Mouse (Mus musculus): ENCODE measurements around the gene Klhdc8a. TPM values are rescaled to one million over a fixed set of nuclear protein-coding genes. Genes with fewer than 3 reads are reported as not detected.

Gene Klhdc8a
- total RNA-seq, 2 experiments from 2014 or later = 0.16 to 0.26 TPM

GRCm38 (mm10) chr1:132317894-132318863 is 19.8 kb downstream of the Klhdc8a start:
- DNase-seq = no peak

- DNase-seq = peak; percentile 34
These were observed 20.8 kb downstream of the Klhdc8a start for GRCm38 (mm10) chr1:132319242-132319641.

- DNase-seq = no peak
These were observed 23.6 kb downstream of the Klhdc8a start for GRCm38 (mm10) chr1:132321821-132322580.

GRCm38 (mm10) chr1:132322711-132323542 is 24.5 kb downstream of the Klhdc8a start:
- DNase-seq = no peak

GRCm38 (mm10) chr1:132326777-132327176 is 28.4 kb downstream of the Klhdc8a start:
- DNase-seq = no peak

- DNase-seq = no peak
These were observed 29.1 kb downstream of the Klhdc8a start for GRCm38 (mm10) chr1:132327477-132327876.

GRCm38 (mm10) chr1:132328565-132328964 is 30.1 kb downstream of the Klhdc8a start:
- no peak for DNase-seq

GRCm38 (mm10) chr1:132329656-132330055 is 31.2 kb downstream of the Klhdc8a start:
- no peak for DNase-seq

- no peak for DNase-seq
These were observed 32.0 kb downstream of the Klhdc8a start for GRCm38 (mm10) chr1:132330397-132330796.

- DNase-seq = no peak
These were observed 32.9 kb downstream of the Klhdc8a start for GRCm38 (mm10) chr1:132331283-132331682.

- no peak for DNase-seq
These were observed 34.8 kb downstream of the Klhdc8a start for GRCm38 (mm10) chr1:132333201-132333600.

- peak; percentile 78 for DNase-seq
These were observed 35.3 kb downstream of the Klhdc8a start for GRCm38 (mm10) chr1:132333675-132334141.

GRCm38 (mm10) chr1:132334178-132334801 is 35.9 kb downstream of the Klhdc8a start:
- DNase-seq = no peak

- peak; percentile 53 for DNase-seq
These were observed 37.0 kb downstream of the Klhdc8a start for GRCm38 (mm10) chr1:132335378-132335965.

GRCm38 (mm10) chr1:132336921-132337320 is 38.5 kb downstream of the Klhdc8a start:
- DNase-seq = no peak

GRCm38 (mm10) chr1:132338027-132338660 is 39.7 kb downstream of the Klhdc8a start:
- DNase-seq = no peak

- DNase-seq = peak; percentile 78
These were observed 43.5 kb downstream of the Klhdc8a start for GRCm38 (mm10) chr1:132341731-132342501.

GRCm38 (mm10) chr1:132342518-132342917 is 44.1 kb downstream of the Klhdc8a start:
- no peak for DNase-seq

- no peak for DNase-seq
These were observed 44.8 kb downstream of the Klhdc8a start for GRCm38 (mm10) chr1:132343191-132343590.

- no peak for DNase-seq
These were observed 45.2 kb downstream of the Klhdc8a start for GRCm38 (mm10) chr1:132343656-132344055.
